Mouse (Mus musculus) heart, adult 2 months (tissue): ENCODE measurements around the gene Ctbp2.

Experiments
- CTCF ChIP-seq: fragments of 200-600 bp; IDR thresholded peaks from 2 replicates; pipeline ENCODE4 v1.8.1; 2022; ENCODE audit warnings: antibody characterized with exemption, mild to moderate bottlenecking, moderate library complexity
- POLR2A ChIP-seq: fragments of 200-500 bp; IDR thresholded peaks from 2 replicates; pipeline ENCODE4 v1.6.1; 2011; ENCODE audit warnings: mild to moderate bottlenecking, low read depth, low read length, control low read depth; ENCODE audit not compliant: insufficient read depth

- no peak for TF ChIP-seq CTCF
- TF ChIP-seq POLR2A, result no peak
Observed at GRCm38 (mm10) chr7:133053757-133054156, 70.4 kb downstream of the Ctbp2 start.
